Mouse (Mus musculus) heart, postnatal 10 days (tissue): ENCODE measurements around the gene Gpd1. TPM values are rescaled to one million over a fixed set of nuclear protein-coding genes. Genes with fewer than 3 reads are reported as not detected.
"Not testable (repeated sequence)": the region's sequence is repeated elsewhere in the genome, so short reads cannot be mapped to it uniquely, and the experiment has no call there.

Experiments
- DNase-seq, 2 experiments: peaks; one replicate each; pipeline ENCODE4 v3.0.0; 2021
- intact Hi-C: fragments of 180-260 bp; cut with DNase I; formaldehyde crosslinking; loops from one replicate; pipeline ENCODE4 v1.15.1; 2025
- total RNA-seq, 2 experiments: library from RNA; stranded (reverse); gene quantifications; 2 replicates each; pipeline ENCODE4 v1.2.3; 2021

The Gpd1 gene
- total RNA-seq, 2 experiments from 2014 or later, result 74.8 to 238 TPM

DNA sequence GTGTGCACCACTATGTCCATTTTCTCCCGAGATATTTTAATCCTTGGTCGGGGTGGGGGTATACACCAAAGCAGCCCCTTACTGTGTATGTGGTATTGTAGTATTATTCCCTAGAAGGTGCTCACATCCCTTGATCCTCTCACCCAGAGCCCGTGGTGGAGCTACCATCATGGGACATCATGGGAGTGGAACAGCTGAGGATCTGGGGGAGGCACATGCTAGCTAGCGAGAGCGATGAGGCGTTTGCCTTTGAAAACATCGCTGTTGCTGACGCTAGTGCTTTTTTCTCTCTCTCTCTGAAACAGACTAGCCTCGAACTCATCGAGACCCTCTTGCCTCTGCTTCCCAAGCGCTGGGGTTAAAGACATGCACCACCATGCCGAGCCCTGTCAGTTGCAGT, 501 bp upstream of the Gpd1 start:
- DNase-seq, result no peak
- intact Hi-C loops, result no loop called here

DNA sequence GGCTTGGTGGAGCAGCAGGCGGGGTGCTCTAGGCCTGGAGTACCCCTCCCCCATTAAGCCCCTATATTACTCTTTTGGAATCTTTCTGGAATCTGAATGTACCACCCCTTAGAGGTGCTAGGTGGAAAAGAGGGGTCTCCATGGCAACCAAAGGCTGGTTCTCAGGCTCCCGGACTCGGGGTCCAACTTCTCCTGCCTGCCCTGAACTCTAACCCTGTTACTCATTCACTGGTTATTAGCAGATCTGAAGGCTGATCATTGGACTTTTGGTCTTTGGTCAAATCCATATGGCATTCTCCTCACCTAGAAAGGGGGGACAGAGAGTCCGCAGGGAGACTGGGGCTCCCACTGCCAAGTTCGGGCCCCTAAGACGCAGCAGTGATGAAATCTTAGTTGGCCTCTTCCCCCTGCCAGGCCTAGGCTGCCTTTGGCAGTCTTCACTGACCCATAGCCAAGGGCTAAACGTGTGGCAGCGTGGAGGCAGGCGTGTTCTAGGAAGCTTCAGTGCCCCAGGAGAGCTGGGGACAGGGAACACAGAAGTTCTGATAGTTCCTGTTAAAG, 1.2 kb downstream of the Gpd1 start:
- intact Hi-C loops, result no loop called here
- DNase-seq, result peak in 1 of 2 experiments; percentile 32

DNA sequence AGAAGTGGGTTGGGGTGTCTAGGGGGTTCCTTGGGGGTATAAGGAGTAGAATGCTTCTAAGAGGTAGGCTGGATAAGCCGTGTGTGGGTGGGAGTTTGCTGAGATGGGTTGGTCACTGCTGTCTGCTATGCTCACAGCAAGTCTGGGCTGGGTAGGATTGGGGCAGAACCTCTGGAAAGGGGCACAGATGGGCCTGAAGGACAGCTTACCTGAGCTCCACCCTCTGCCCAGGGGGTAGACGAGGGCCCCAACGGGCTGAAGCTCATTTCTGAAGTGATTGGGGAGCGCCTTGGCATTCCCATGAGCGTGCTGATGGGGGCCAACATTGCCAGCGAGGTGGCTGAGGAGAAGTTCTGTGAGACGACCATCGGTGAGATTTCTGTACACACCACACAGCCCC, 2.5 kb downstream of the Gpd1 start:
- intact Hi-C loops, result no loop called here
- DNase-seq, result no peak

DNA sequence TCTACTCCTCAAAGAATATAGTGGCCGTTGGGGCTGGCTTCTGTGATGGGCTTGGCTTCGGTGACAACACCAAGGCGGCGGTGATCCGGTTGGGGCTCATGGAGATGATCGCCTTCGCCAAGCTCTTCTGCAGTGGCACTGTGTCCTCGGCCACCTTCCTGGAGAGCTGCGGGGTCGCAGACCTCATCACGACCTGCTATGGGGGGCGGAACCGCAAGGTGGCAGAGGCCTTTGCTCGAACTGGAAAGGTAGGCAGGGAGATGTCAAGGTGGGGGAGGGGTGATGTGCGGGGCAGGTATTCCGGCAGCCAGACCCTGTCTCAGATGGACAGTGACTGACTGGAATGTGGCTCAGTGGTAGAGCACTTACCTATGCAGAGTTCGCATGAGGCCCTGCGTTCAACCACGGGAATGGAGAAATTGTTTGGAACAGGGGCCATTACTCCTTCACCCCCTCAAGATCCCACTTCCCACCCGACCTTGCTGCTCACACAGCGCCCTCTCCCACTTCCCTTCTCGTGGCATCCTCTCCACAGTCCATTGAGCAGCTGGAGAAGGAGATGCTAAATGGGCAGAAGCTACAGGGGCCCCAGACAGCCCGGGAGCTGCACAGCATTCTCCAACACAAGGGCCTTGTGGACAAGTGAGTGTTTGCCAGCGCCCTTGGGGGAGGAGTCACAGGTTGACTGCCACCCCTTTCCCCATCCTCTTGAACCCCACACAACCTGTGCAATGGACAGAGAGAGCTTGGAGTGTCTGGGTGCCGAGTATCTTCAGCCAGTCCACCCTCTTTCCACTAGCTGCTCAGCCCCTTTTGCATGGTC, 4.8 kb downstream of the Gpd1 start:
- intact Hi-C loops, result no loop called here
- peak in 1 of 2 experiments; percentile 20 for DNase-seq

DNA sequence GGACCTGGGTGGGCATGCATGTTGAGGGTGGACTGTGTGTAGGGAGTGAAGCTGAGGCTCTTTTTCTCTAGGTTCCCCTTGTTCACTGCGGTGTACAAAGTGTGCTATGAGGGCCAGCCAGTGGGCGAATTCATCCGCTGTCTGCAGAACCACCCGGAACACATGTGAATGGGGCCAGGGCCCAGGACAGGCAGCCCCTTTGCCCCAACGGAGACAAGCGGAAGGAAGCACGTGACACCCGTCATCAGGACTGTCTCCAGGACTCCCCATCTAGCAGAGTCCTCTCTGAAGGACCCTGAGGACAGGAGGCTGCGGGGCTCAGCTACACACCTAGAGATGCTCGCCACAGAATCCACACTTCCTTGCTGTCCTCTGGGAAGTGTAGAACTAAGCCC, 5.8 kb downstream of the Gpd1 start:
- intact Hi-C loops, result no loop called here
- DNase-seq, result no peak

DNA sequence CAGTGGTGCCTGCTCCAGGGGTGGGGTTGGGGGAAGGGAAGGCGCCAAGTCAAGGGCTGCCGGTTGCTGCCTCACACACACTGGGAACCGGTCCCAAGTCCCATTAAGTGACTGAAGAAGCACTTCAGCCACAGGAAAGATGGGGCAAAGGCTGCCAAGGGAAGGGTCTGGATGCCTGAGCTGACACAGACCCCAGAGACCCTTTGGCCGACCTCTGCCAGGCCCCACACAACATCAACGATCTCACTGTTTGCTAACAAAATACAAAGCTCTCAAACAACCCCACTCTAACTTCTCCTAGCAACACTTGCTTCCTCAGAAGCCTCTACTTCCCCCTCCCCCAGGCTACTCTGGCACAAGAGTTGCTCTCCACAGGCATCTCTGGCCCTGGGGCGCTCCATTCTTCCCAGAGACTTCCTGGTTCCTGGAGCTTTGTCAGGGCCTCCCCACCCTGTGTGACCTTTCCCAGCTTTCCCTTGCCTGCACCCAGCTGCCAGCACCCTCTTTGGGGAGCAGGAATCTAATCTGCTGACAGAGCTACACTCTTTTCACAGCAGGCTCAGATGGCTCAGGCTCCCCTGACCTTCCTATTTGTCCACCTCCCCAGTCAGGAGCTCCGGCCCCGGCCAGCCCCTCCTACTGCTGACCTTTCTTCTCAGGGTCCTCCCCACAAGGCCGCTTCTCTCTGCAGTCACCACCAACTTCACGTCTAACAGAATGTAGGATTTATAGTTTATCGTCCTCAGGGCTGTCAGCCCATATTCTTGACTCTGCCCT, 6.4 kb downstream of the Gpd1 start:
- peak; percentile 88 for DNase-seq
- intact Hi-C loops, result loop anchor here (2.0 kb wide), 2 partner anchors 21 to 179 kb away; partner anchors contain the start of gene Smarcd1

DNA sequence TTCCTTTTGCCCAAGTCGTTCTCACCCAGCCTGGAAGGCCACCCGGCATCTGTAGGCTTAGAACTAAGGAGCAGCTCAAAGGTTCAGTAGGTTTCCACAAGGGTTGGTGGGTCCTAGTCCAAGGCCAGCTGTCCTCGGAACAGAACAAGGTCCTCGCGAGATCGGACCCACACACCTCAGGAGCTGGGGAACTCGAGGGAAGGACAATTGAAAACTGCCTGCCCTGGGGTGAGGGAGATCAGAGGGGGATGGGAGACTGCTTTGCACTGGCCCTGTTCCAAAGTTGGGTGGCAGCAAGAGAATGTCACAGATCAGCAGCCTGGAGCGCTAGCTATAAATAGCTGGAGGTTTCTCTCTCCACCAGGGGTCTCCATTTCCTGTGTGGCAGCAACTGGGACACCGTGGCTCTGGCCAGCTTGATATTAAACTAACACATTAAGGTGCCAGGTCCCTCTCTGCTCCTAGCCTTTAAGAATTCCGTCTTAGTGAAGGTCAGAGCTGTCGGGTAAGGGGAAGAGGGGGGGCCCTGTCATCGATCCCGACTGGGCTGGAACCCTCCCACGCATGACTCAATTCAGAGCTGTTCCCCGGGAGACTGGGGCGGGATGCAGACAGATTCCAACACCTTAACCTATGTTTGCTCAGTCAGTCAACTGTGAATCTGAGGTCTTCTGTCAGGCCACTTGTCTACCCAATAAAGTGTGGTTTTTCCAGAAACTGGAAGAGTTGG, 7.1 kb downstream of the Gpd1 start:
- peak; percentile 90 to 92 for DNase-seq
- intact Hi-C loops, result loop anchor here (1.0 to 2.0 kb wide), 3 partner anchors 22 to 178 kb away; partner anchors contain the start of genes Cers5 and Smarcd1

DNA sequence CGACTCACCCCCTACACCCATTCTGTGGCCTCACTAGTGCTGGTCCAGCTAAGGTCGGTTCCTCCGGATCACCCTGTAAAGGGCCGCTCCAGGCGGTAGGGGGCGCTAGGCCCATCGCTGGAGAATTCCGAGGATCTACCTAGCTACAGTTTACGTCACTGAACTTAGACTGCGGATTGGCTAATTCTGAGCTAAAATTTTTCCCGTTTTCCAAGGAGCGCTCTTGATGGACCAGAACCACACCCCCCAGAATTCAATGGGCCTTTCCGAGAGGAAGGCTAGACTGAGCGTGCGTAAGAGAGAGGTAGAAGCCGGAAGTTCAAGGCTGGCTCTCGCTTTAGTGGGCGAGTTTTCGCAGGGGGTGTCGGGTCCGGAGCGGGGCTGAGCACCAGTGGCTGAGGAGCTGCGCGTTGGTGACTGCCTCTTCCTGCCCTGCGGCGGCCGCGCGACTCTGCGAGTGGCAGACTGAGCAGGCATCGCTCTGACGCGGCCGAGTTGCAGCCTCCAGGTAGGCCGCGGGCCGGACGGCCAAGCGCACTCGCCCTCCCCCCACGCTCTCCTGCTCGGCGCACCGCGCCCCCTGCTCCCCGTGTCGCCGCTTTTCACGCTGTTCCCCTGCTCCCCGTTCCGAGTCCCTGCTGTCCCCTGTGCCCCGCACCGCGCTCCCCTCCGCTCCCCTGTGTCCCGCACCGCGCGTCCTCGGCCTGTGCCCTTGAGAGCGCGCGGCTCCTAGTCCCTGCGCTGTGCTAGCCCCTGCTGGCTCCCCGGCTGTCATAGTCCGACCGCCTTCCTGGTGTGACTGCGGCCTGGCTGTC, 8.2 kb downstream of the Gpd1 start, which contains the start of gene Cox14:
Gene Cox14 (plus strand): TSS at position 278 of the 815 bp plus-strand sequence.
- intact Hi-C loops, result loop anchor here (1.0 to 2.0 kb wide), 3 partner anchors 23 to 177 kb away; partner anchors contain the start of genes Cers5 and Smarcd1
- DNase-seq, result peak; percentile 98

DNA sequence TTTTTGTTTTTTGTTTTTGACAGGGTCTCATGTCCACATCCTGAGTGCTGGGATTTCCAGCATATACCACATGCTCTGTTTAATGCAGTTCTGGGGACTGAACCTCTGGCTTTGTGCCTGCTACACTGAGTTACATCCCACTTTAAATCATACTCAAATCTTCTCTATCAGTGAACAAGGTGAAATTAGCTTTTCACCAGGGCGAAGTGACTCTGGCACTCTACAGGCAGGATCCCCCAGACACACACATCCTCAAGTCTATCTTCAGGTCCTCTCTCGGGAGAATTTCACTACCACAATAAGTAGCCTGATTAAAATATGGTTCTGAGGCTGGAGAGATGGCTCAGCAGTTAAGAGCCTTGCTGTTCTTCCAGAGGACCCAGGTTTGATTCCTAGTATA, 9.2 kb downstream of the Gpd1 start:
- intact Hi-C loops, result no loop called here
- DNase-seq, result no peak

DNA sequence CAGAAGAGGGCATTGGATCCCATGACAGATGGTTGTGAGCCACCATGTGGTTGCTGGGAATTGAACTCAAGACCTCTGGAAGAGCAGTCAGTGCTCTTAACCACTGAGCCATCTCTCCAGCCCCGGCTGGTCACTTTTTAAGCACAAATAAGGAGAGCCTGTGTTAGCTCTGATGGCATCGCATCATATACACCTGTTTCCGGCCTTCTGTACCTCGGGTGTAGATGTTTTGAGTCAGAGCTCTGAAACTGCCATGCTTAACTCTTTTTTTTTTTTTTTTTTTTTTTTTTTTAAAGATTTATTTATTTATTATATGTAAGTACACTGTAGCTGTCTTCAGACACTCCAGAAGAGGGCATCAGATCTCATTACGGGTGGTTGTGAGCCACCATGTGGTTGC, 9.7 kb downstream of the Gpd1 start:
- intact Hi-C loops, result not testable (repeated sequence)

DNA sequence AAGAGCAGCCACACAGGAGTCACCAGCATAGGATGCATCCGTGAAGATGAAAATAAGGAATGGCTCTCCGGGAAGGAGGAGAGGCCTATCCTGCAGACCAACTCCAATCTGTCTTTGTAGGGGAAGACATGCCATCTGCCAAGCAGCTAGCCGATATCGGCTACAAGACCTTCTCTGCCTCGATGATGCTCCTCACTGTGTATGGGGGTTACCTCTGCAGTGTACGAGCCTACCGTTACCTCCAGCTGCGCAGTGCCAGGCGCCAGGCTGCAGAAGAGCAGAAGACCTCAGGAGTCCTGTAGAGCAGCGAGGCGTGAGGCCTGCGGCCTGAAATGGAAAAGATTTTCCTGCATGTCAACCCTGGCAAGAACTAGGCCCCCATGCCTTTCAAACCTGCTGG, 10.2 kb downstream of the Gpd1 start:
- intact Hi-C loops, result no loop called here
- DNase-seq, result no peak

More for the DNA sequence above, 9.7 kb downstream of the Gpd1 start:
- not testable (repeated sequence) for DNase-seq

DNA sequence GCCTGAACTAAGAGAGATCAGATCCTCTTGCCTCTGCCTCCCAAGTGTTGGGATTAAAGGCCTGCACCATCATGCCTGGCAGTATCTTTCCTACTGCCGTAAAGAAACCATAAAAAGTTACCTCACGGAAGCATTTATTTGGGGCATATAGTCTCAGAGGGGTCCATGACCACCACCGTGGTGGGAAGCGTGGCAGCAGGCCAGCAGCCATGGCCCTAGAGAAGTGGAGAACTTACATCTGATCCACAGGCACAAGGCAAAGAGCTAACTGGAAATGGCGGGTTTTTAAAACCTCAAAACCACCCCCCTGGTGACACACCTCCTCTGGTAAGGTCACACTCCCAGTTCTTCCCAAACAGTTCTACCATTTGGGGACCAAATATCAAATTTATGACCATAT, 10.9 kb downstream of the Gpd1 start:
- no peak for DNase-seq
- intact Hi-C loops, result no loop called here

DNA sequence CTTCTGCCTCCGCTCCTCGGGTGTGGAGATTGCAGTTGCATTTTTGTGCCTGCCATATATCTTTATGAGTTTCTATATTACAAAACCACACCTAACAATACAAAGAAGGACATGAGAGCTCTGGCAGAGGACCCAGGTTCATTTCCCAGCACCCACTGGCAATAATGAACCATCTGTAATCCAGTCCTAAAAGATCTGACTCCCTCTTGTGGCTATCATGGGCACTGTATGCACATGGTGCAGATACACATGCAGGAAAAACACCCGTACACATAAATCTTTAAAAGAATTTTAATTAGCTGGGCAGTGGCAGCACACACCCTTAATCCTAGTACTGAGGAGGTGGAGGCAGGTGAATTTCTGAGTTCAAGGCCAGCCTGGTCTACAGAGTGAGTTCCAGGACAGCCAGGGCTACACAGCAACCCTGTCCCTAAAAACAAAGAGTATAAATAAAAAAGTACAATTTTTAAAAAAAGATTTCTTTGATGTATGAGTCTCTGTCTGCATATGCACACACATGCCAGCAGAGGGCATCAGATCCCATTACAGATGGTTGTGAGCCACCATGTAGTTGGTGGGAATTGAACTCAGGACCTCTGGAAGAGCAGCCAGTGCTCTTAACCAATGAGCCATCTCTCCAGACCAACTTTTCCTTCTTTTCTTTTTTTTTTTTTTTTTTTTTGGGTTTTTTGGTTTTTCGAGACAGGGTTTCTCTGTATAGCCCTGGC, 11.9 kb downstream of the Gpd1 start:
- intact Hi-C loops, result no loop called here
- DNase-seq, result no peak

DNA sequence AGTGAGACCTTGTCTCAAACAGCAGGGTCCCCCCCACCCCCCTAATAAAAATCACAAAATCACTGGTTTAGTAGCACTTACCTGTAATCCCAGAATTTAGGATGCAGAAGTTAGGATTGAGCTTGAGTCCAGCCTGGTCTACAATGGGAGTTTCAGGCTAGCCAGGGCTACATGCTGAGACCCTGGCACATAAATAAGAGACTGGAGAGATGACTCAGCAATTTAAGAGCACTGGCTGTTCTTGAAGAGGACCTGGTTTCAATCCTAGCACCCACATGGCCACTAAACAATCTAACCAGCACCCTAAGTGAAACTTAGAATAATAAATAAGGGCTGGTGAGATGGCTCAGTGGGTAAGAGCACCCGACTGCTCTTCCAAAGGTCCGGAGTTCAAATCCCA, 13.9 kb downstream of the Gpd1 start:
- DNase-seq, result no peak
- intact Hi-C loops, result no loop called here

DNA sequence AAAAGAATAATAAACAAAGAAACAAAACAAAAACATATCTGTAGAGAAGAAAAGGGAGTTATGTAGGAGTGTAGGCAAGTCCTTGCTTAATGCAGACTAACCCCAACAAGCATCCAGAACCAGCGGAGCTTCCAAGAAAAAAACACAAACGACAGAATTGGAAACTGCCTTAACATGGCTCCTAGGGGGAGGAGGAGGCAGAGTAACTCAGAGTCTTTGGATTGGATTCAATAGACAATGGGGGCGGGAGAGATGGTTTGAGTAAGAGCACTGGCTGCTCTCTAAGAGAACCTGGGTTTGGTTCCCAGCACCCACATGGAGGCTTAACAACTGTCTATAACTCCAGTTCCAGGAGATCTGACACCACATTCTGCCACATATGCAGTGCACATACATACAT, 14.4 kb downstream of the Gpd1 start:
- intact Hi-C loops, result no loop called here
- DNase-seq, result no peak

DNA sequence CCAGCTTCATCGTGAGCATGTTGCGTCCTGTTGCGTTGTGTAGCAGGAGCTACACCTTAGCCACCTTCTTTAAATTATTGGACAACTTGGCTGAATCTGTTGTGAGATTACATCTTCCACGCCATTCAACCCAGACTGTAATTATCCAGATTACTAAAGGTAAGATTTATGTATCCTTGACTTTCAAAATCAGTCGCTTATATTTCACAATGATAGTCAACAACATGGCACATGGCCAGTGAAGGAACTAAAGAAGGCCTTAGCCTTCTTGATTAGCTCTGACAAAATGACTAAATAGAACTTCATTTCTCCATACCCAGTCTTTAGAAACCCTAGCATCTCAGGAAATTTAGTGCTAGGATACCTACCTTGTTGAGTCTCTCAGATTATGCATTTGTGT, 15.9 kb downstream of the Gpd1 start:
- DNase-seq, result no peak
- intact Hi-C loops, result no loop called here

DNA sequence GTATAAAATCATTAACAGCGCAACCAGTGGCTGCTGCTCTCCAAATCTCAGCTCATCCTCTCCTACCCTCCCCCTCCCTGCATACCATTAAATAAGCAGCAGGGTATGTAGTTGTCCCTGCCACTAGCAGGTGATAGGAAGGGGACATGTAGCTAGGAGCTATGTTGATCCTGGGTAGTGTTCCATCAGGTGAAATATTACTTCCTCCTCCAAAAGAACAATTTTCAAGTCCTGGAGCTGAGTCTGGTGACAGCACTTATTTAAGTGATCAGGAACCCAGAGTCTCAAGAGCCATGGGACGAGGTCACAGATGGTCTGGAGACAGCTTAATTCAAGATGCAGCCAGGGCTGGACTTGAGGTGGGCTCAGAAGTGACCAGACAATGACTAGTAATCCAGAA, 18.3 kb downstream of the Gpd1 start:
- intact Hi-C loops, result no loop called here
- peak; percentile 100 for DNase-seq

DNA sequence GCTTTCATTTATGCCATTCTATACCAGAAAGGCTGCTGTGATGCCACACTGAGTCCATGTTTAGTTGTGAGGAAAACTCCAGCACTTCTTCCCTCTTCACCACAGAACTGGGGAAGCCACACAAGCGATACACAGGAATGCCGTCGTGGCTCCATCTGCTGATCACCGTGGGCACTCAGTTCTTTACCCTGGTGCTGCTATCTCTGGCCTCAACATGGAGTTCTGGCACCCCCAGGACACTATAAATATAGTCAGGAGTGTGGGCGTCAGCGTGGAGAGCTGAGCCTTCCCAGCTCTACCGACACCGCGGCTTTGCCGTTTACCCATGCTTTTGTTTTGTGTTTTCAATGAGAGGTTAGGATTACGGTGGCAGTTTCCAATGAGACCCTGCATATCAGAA, 19.4 kb downstream of the Gpd1 start:
- peak in 1 of 2 experiments; percentile 23 for DNase-seq
- intact Hi-C loops, result no loop called here

DNA sequence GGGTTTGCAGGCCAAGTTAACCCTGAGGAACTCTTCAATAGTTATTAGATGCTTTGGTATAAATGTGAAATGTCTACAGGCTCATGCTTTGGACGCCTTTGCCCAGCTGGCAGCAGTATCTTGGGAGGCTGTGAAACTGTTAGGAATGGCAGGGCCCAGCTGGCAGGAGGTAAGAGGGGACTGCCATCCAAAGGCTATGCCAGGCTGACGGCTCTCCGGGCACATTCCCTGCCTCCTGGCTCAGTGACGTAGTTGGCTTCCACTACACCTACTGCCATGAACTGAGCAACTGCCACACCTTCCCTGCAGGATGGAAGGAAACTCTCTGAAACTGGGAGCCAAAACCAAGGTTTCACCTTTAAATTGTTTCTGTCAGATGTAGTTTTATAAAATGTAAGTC, 22.9 kb downstream of the Gpd1 start:
- intact Hi-C loops, result loop anchor here (5.0 kb wide), 1 partner anchor 37 kb away; no protein-coding TSS in a partner anchor
- DNase-seq, result no peak
